Mouse (Mus musculus) ES-Bruce4 (cell line): Measurements from ENCODE around the gene Myct1. TPM values are rescaled to one million over a fixed set of nuclear protein-coding genes. Genes with fewer than 3 reads are reported as not detected.
A peak's percentile ranks its signal among the peaks of the same experiment; 100 is the strongest.

Experiments
- H3K27ac ChIP-seq: 2 replicates; pipeline ENCODE4 v1.5.1; 2012; ENCODE audit warnings: low read length, inconsistent platforms; ENCODE audit not compliant: insufficient read depth
- H3K27me3 ChIP-seq: 2 replicates; pipeline ENCODE4 v1.6.1; 2012; ENCODE audit warnings: mild to moderate bottlenecking, low read length, inconsistent platforms; ENCODE audit not compliant: control insufficient read depth, poor library complexity, insufficient read depth, severe bottlenecking
- H3K36me3 ChIP-seq: 2 replicates; pipeline ENCODE4 v1.6.1; 2012; ENCODE audit warnings: inconsistent platforms, mild to moderate bottlenecking, low read length, moderate library complexity; ENCODE audit not compliant: control insufficient read depth, poor library complexity, insufficient read depth, severe bottlenecking
- H3K4me1 ChIP-seq: one replicate; pipeline ENCODE4 v1.8.1; 2011; ENCODE audit warnings: low read length; ENCODE audit not compliant: control insufficient read depth, insufficient read depth
- H3K4me3 ChIP-seq: 2 replicates; pipeline ENCODE4 v1.5.1; 2011; ENCODE audit warnings: low read depth, mild to moderate bottlenecking, low read length
- H3K9ac ChIP-seq: 2 replicates; pipeline ENCODE4 v1.6.1; 2012; ENCODE audit warnings: low read depth, mild to moderate bottlenecking, inconsistent platforms; ENCODE audit not compliant: poor library complexity, severe bottlenecking
- H3K9me3 ChIP-seq: replicated peaks from 2 replicates; pipeline ENCODE4 v1.6.1; 2012; ENCODE audit warnings: mild to moderate bottlenecking, low read length, inconsistent platforms; ENCODE audit not compliant: control insufficient read depth, poor library complexity, insufficient read depth, severe bottlenecking
- CTCF ChIP-seq: IDR thresholded peaks from one replicate; pipeline ENCODE4 v1.8.1; 2011; ENCODE audit warnings: low read depth, low read length
- EP300 ChIP-seq: IDR thresholded peaks from 2 replicates; pipeline ENCODE4 v1.6.1; 2011; ENCODE audit warnings: low read depth, low read length; ENCODE audit not compliant: insufficient read depth
- POLR2A ChIP-seq: IDR thresholded peaks from one replicate; pipeline ENCODE4 v1.8.1; 2011; ENCODE audit warnings: low read length; ENCODE audit not compliant: insufficient read depth
- polyA plus RNA-seq: library from polyadenylated mRNA; stranded (reverse); fragments of >200 nt; gene quantifications from 2 replicates; pipeline ENCODE4 v1.2.4, GENCODE M21; 2011; ENCODE audit warnings: low read depth; ENCODE audit not compliant: missing spikeins, insufficient read depth, insufficient read length

Gene Myct1
- polyA plus RNA-seq: not detected in 2 replicates

DNA sequence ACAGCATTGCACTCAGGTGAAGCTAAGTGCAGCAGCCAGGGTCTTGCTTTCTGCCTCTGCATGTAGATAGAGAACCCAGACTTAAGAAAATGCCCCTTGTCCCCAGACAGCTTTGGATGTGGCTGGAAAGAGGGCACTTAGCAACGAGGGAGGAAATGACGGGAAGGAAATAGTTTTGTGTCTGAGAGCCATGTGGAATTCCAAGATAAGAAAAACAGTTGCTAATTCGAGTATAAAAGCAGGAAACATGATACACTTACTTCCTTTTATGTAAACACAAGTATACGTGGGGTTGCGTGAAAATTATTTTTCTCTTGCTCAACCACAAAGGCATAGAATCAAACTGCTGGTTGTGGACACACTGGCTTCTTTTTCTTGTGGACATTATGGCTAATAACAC, at the start of gene Myct1:
TSS of gene Myct1 (plus strand) at position 312 of the 400 bp plus-strand sequence.
- no peaks in the 10 kb centered on the region for H3K4me1 ChIP-seq
- H3K27ac ChIP-seq: no peak within 1 kb of the TSS
- no peaks in the 10 kb centered on the region for H3K27me3 ChIP-seq
- H3K9me3 ChIP-seq: no peaks in the 10 kb centered on the region
- H3K9ac ChIP-seq: no peak within 1 kb of the TSS
- H3K36me3 ChIP-seq: no peaks in the 10 kb centered on the region
- TF ChIP-seq POLR2A: no peak
- TF ChIP-seq CTCF: no peak
- TF ChIP-seq EP300: no peak
- no peak within 1 kb of the TSS for H3K4me3 ChIP-seq

DNA sequence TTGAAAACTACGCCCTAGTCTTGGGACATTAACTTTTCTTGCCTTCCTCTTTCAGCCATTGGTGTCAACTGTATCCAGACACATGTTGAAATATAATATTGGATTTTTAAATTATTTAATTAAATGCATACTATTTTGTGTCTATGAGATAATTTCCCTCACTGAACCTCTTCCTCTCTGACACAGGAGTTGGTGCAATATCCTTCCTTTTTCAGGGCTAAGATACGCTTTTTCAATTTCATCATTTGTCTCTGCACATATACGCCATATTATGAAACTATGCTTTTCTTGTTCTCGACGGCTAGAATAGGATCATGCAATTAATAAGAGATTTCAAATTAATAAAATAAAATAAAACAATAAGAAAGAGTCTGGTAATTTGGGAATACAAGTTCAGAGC, 47.1 kb upstream of the Myct1 start:
- Histone ChIP-seq H3K27me3 (no peaks in the 10 kb centered on the region), H3K4me1 (no peaks in the 10 kb centered on the region), H3K36me3 (no peaks in the 10 kb centered on the region), H3K4me3 (no peak overlapping the region), H3K27ac (no peak overlapping the region), H3K9ac (no peak overlapping the region), H3K9me3 (no peaks in the 10 kb centered on the region)
- TF ChIP-seq CTCF: no peak
- no peak for TF ChIP-seq POLR2A
- TF ChIP-seq EP300: no peak

DNA sequence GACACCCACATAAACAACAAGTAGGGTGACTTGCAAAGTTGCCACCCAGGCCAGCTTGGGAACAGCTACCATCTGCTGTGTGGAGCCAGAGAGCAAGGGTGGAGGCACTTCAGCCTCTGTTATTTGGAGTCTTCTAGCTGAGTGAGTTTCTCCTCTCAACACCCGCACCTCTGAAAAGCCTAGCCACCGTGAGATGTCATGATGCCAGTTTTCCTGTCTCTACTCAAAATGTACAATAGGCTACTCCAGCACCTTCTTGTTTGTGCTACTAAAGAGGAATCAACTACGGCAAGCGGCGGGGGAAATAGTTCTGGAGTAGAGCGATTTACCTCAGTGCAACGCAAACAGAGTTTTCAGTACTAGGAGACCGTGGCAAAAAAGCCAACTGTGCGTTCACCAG, 45.8 kb upstream of the Myct1 start:
- no peaks in the 10 kb centered on the region for H3K36me3 ChIP-seq
- no peak overlapping the region for H3K27ac ChIP-seq
- no peak for TF ChIP-seq EP300
- TF ChIP-seq POLR2A: no peak
- no peak for TF ChIP-seq CTCF
- no peaks in the 10 kb centered on the region for H3K9me3 ChIP-seq
- H3K4me3 ChIP-seq: no peak overlapping the region
- no peaks in the 10 kb centered on the region for H3K27me3 ChIP-seq
- H3K9ac ChIP-seq: no peak overlapping the region
- H3K4me1 ChIP-seq: no peaks in the 10 kb centered on the region

- Histone ChIP-seq H3K4me1 (no peaks in the 10 kb centered on the region), H3K27ac (no peak overlapping the region), H3K4me3 (no peak overlapping the region), H3K9me3 (no peaks in the 10 kb centered on the region), H3K36me3 (no peaks in the 10 kb centered on the region), H3K9ac (no peak overlapping the region), H3K27me3 (no peaks in the 10 kb centered on the region)
- TF ChIP-seq EP300 (no peak), POLR2A (no peak), CTCF (no peak)
Measured at GRCm38 (mm10) chr10:5548651-5549050, 44.9 kb upstream of the Myct1 start.

- no peak overlapping the region for H3K9ac ChIP-seq
- TF ChIP-seq POLR2A: no peak
- TF ChIP-seq CTCF: no peak
- no peak for TF ChIP-seq EP300
- no peaks in the 10 kb centered on the region for H3K9me3 ChIP-seq
- peak overlapping the region; percentile 74 for H3K4me3 ChIP-seq
- no peaks in the 10 kb centered on the region for H3K4me1 ChIP-seq
- H3K27ac ChIP-seq: no peak overlapping the region
- H3K27me3 ChIP-seq: no peaks in the 10 kb centered on the region
- no peaks in the 10 kb centered on the region for H3K36me3 ChIP-seq
Measured at GRCm38 (mm10) chr10:5549871-5550167, 43.8 kb upstream of the Myct1 start.

DNA sequence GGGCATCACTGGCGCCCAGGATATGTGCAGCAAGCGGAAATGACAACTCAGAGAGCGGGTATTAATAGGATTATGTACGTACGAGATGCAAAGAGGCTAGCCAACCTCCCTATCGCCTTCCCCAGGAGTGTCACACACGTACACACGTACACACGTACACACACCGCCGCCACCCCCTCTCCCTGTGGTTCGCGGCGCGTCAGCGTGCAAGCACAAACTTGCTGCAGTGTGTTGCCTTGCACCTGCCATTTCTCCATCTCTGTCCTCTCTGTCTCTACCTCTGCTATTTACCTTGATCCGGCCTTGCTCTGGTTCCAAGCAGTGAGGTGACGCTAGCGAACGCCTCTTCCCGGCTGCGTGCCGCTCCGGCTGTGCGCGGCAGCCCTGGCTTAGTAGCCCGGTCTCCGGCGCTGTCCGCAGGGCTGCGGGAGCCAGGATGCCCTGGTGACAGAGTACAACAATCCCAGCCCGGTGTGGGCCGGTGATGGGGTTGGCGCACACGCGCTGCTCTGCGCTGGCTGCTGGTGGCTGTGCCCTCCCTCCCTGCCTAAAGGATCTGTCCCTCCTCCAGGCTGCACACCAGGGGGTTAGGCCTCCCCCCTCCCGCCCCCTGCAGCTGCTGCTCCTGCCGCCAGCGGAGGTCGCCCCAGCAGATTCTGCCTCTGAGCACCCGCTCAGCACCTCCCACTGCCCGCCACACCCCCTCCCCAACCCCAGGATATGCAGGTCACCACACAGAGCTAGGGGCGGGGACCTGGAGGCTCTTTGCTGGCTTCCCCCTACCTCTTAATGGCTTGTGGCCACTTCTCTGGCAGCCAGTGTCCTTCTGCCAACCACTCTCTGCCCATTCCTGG, 43.2 kb upstream of the Myct1 start:
- H3K36me3 ChIP-seq: no peaks in the 10 kb centered on the region
- no peaks in the 10 kb centered on the region for H3K9me3 ChIP-seq
- no peak overlapping the region for H3K27ac ChIP-seq
- H3K9ac ChIP-seq: no peak overlapping the region
- no peaks in the 10 kb centered on the region for H3K27me3 ChIP-seq
- H3K4me1 ChIP-seq: no peaks in the 10 kb centered on the region
- peak overlapping the region; percentile 74 for H3K4me3 ChIP-seq
- TF ChIP-seq EP300: peak; percentile 75; the same call in 1 of the 2 replicates
- no peak for TF ChIP-seq POLR2A
- peak; percentile 28 for TF ChIP-seq CTCF
